Mouse (Mus musculus) neural tube, embryonic 13.5 days (tissue): Measurements from ENCODE around the gene Parp6. TPM values are rescaled to one million over a fixed set of nuclear protein-coding genes. Genes with fewer than 3 reads are reported as not detected.
A peak's percentile ranks its signal among the peaks of the same experiment; 100 is the strongest.

Experiments used
- ATAC-seq: fragments of 200-750 bp; cut with Nextera tagmentation; 2 replicates; pipeline ENCODE4 v1.8.0; 2017; ENCODE audit warnings: low read depth, mild to moderate bottlenecking, moderate TSS enrichment, moderate library complexity
- H3K27ac ChIP-seq: fragments of 300-500 bp; sonication (generic); replicated peaks from 2 replicates; pipeline ENCODE4 v1.5.1; 2015; ENCODE audit warnings: moderate library complexity, mild to moderate bottlenecking, inconsistent platforms
- H3K27me3 ChIP-seq: fragments of 300-500 bp; sonication (generic); 2 replicates; pipeline ENCODE4 v1.6.1; 2015; ENCODE audit warnings: mild to moderate bottlenecking, inconsistent platforms
- H3K36me3 ChIP-seq: fragments of 300-500 bp; sonication (generic); 2 replicates; pipeline ENCODE4 v1.6.1; 2015; ENCODE audit warnings: mild to moderate bottlenecking, inconsistent platforms
- H3K4me1 ChIP-seq: fragments of 300-500 bp; sonication (generic); replicated peaks from 2 replicates; pipeline ENCODE4 v1.6.1; 2015; ENCODE audit warnings: inconsistent platforms
- H3K4me2 ChIP-seq: fragments of 300-500 bp; sonication (generic); 2 replicates; pipeline ENCODE4 v1.6.1; 2015; ENCODE audit warnings: inconsistent platforms, mild to moderate bottlenecking, moderate library complexity
- H3K4me3 ChIP-seq: fragments of 300-500 bp; sonication (generic); 2 replicates; pipeline ENCODE4 v1.5.1; 2015; ENCODE audit warnings: mild to moderate bottlenecking, inconsistent platforms
- H3K9ac ChIP-seq: fragments of 300-500 bp; sonication (generic); 2 replicates; pipeline ENCODE4 v1.6.1; 2015; ENCODE audit warnings: moderate library complexity, mild to moderate bottlenecking, inconsistent platforms
- H3K9me3 ChIP-seq: fragments of 300-500 bp; sonication (generic); 2 replicates; pipeline ENCODE4 v1.6.1; 2016; ENCODE audit warnings: inconsistent platforms
- WGBS: fragments of 180-500 bp; shearing (Covaris S2); methylation state at CpG from one replicate; pipeline ENCODE4 v1.1.7; 2015; 5-methylcytosine and 5-hydroxymethylcytosine counted together
- polyA plus RNA-seq: library from polyadenylated mRNA; unstranded; fragments of >200 nt; fragmentation: Nextera tagmentation; extraction: Ambion mirVana; gene quantifications from 2 replicates; pipeline ENCODE4 v1.2.1, GENCODE M21; 2015

The Parp6 gene
- 189 and 197 TPM in 2 replicates for polyA plus RNA-seq

GRCm38 (mm10) chr9:59616622-59617306, at the start of gene Parp6:
TSS of gene Parp6 (plus strand) at chr9:59617284.
- H3K27ac ChIP-seq: peak within 1 kb of the TSS; percentile 96
- 1% methylated on average over 35 of the region's 36 CpGs for WGBS
- ATAC-seq: peak; percentile 98
- peak within 1 kb of the TSS; percentile 73 for H3K4me2 ChIP-seq
- H3K9me3 ChIP-seq: no peaks in the 10 kb centered on the region
- H3K4me1 ChIP-seq: peaks cover 33% of the 10 kb centered on the region
- H3K9ac ChIP-seq: peak within 1 kb of the TSS; percentile 95
- H3K4me3 ChIP-seq: peak within 1 kb of the TSS; percentile 97
- H3K27me3 ChIP-seq: no peaks in the 10 kb centered on the region
- 0 out of 2 replicates have a peak, but pooled peaks cover 3% of the 10 kb centered on the region for H3K36me3 ChIP-seq

DNA sequence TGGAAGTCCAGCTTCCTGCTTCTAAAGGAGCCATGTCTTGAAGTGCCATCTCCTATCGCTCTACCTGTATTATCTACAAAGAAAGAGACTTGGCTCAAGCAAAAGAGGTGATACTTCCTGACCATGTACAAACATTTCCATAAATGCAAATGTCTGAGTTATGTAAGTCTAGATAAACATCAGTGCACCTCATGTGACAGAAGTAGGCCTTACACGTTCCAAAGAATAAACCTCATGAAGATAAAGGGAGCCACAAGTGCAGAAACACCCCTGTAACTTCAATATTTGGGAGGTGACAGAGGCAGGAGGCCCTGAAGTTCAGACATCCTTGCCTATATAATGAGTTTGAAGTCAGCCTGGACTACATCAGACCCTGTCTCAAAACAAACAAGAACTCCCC, 45.2 kb upstream of the Parp6 start:
- no peak for ATAC-seq
- Histone ChIP-seq H3K4me1 (peaks cover under 1% of the 10 kb centered on the region; the same call in 1 of the 2 replicates), H3K27me3 (peaks cover 20% of the 10 kb centered on the region), H3K27ac (no peak overlapping the region), H3K4me3 (no peak overlapping the region), H3K9me3 (no peaks in the 10 kb centered on the region), H3K9ac (no peak overlapping the region), H3K36me3 (no peaks in the 10 kb centered on the region), H3K4me2 (no peak overlapping the region)
- WGBS: 77% methylated on average over 2 of the region's 2 CpGs

GRCm38 (mm10) chr9:59577401-59577800, 39.7 kb upstream of the Parp6 start:
- Histone ChIP-seq H3K9ac (peak overlapping the region; percentile 39), H3K27me3 (peaks cover 44% of the 10 kb centered on the region), H3K9me3 (no peaks in the 10 kb centered on the region), H3K36me3 (no peaks in the 10 kb centered on the region), H3K27ac (peak overlapping the region; percentile 67), H3K4me3 (peak overlapping the region; percentile 58), H3K4me2 (peak overlapping the region; percentile 68), H3K4me1 (peaks cover 26% of the 10 kb centered on the region)
- WGBS: 11% methylated on average over 13 of the region's 13 CpGs
- no peak for ATAC-seq

- H3K27ac ChIP-seq: peak within 1 kb of the TSS; percentile 70
- peak; percentile 98 for ATAC-seq
- peaks cover 26% of the 10 kb centered on the region for H3K4me1 ChIP-seq
These were observed 39.1 kb upstream of the Parp6 start, which contains the start of gene Celf6 for GRCm38 (mm10) chr9:59577844-59578504. TSS of gene Celf6 (plus strand) at chr9:59577917.

GRCm38 (mm10) chr9:59578505-59578867, 38.6 kb upstream of the Parp6 start:
- Histone ChIP-seq H3K4me1 (peaks cover 26% of the 10 kb centered on the region), H3K4me2 (peak overlapping the region; percentile 68), H3K9me3 (no peaks in the 10 kb centered on the region), H3K27me3 (peaks cover 46% of the 10 kb centered on the region), H3K27ac (peak overlapping the region; percentile 70), H3K36me3 (no peaks in the 10 kb centered on the region), H3K9ac (peak overlapping the region; percentile 75), H3K4me3 (peak overlapping the region; percentile 58)
- ATAC-seq: peak; percentile 56
- 1% methylated on average over 20 of the region's 20 CpGs for WGBS

More at GRCm38 (mm10) chr9:59577844-59578504, 39.1 kb upstream of the Parp6 start, which contains the start of gene Celf6:
- Histone ChIP-seq H3K4me3 (peak within 1 kb of the TSS; percentile 58), H3K9me3 (no peaks in the 10 kb centered on the region), H3K4me2 (peak within 1 kb of the TSS; percentile 68), H3K36me3 (no peaks in the 10 kb centered on the region), H3K9ac (peak within 1 kb of the TSS; percentile 75), H3K27me3 (peaks cover 46% of the 10 kb centered on the region)
- WGBS: under 1% methylated on average over 54 of the region's 61 CpGs

DNA sequence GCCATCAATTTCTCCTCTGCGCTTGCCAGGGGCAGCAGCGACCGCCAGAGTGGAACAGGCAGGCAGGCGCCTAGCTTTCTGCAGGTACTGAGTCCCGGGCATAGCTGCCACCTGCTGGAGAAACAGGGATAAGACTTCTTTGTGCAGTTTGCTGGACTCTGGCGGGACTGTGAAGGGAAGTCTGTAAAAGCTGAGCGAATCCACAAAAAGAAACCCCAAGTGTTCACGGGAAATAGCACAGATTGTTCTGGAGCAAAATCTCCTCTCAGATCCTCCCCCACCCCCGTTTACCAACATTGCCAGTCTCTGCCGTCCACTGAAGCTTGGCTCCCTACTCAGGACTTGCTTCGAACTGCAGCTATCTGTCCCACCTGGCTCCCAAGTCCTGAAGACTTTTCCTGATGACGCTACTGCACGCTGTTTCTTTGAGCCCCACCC, 32.2 kb upstream of the Parp6 start:
- no peaks in the 10 kb centered on the region for H3K36me3 ChIP-seq
- peak overlapping the region; percentile 17 for H3K4me3 ChIP-seq
- peaks cover 31% of the 10 kb centered on the region for H3K4me1 ChIP-seq
- no peak overlapping the region for H3K27ac ChIP-seq
- WGBS: 6% methylated on average over 13 of the region's 13 CpGs
- peaks cover 33% of the 10 kb centered on the region for H3K27me3 ChIP-seq
- 0 out of 2 replicates have a peak overlapping the region, but pooled peaks have one; percentile 31 for H3K9ac ChIP-seq
- H3K4me2 ChIP-seq: peak overlapping the region; percentile 43
- peak; percentile 32; the same call in 1 of the 2 replicates for ATAC-seq
- no peaks in the 10 kb centered on the region for H3K9me3 ChIP-seq

DNA sequence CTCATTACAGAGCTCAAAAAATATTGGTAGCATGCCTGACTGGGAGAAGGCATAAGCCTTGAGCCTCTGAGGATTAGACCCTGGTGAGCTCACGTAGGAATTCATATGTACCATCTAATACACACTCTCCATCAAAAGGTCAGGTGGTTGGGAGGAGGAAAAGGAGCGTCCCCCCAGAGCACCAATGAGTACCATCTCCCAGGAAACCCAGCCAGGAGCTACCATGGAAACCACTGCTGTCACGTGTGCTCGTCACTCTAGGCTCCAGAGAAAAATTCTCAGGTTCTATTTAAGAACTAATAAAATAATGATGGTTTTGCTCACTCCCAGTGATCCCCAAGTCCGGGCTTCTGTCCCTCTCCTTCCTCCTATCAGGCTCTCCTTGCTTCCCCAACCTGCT, 28.8 kb upstream of the Parp6 start:
- H3K4me2 ChIP-seq: peak overlapping the region; percentile 46
- H3K36me3 ChIP-seq: no peaks in the 10 kb centered on the region
- peak overlapping the region; percentile 73 for H3K27ac ChIP-seq
- peaks cover 32% of the 10 kb centered on the region for H3K4me1 ChIP-seq
- H3K9ac ChIP-seq: no peak overlapping the region
- peak; percentile 32; the same call in 1 of the 2 replicates for ATAC-seq
- no peak overlapping the region for H3K4me3 ChIP-seq
- WGBS: 55% methylated on average over 5 of the region's 5 CpGs
- peaks cover 25% of the 10 kb centered on the region for H3K27me3 ChIP-seq
- no peaks in the 10 kb centered on the region for H3K9me3 ChIP-seq

- ATAC-seq: peak; percentile 81
- peak overlapping the region; percentile 46 for H3K4me2 ChIP-seq
- no peaks in the 10 kb centered on the region for H3K36me3 ChIP-seq
- H3K4me3 ChIP-seq: 0 out of 2 replicates have a peak overlapping the region, but pooled peaks have one; percentile 7
- peaks cover 32% of the 10 kb centered on the region for H3K4me1 ChIP-seq
- H3K27ac ChIP-seq: peak overlapping the region; percentile 73
- no peak overlapping the region for H3K9ac ChIP-seq
- H3K27me3 ChIP-seq: peaks cover 25% of the 10 kb centered on the region
- WGBS: 28% methylated on average over 12 of the region's 12 CpGs
- H3K9me3 ChIP-seq: no peaks in the 10 kb centered on the region
These were observed 28.1 kb upstream of the Parp6 start for GRCm38 (mm10) chr9:59588710-59589671.

DNA sequence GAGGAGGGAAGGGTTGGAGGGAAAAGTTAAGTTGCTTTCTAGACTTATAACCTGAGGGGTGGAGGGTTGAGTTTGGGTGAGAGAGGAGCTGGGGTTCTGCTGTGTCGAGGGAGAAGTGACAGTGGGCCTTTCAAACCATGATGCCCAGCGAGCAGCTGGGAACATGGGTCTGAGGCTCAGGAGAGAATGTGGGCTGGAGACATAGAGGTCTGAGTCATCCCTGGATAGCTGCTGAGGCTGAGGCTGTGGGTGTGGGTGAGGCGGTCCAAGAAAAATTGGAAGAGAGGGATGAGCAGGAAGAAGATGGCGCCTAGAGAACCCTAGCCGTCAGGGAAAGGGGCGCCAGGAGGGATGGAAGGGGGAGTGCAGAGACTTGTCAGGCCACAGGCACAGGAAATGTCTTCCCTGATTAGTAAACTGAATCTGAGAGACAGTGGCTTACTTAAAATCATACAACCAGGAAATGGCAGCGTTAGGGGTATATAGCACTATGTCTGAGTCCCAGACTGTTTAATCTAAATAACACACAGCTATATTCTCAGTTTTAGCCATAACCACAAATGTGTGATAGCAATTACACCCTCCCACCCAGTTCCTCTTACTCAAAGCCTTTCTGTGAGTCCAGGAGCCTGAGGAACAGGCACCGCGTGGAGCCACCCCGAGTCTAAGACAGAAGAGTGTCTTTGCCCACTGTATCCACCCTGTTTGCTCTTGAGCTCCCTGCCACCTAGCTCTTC, 27.2 kb upstream of the Parp6 start:
- H3K4me3 ChIP-seq: no peak overlapping the region

GRCm38 (mm10) chr9:59601661-59602060, 15.4 kb upstream of the Parp6 start:
- no peak for ATAC-seq

More for the DNA sequence above, 27.2 kb upstream of the Parp6 start:
- 78% methylated on average over 10 of the region's 10 CpGs for WGBS
- H3K9me3 ChIP-seq: no peaks in the 10 kb centered on the region
- peaks cover 29% of the 10 kb centered on the region for H3K4me1 ChIP-seq
- no peaks in the 10 kb centered on the region for H3K36me3 ChIP-seq
- peaks cover 25% of the 10 kb centered on the region for H3K27me3 ChIP-seq
- H3K4me2 ChIP-seq: peak overlapping the region; percentile 46; the same call in 1 of the 2 replicates
- no peak for ATAC-seq
- H3K9ac ChIP-seq: no peak overlapping the region
- no peak overlapping the region for H3K27ac ChIP-seq

DNA sequence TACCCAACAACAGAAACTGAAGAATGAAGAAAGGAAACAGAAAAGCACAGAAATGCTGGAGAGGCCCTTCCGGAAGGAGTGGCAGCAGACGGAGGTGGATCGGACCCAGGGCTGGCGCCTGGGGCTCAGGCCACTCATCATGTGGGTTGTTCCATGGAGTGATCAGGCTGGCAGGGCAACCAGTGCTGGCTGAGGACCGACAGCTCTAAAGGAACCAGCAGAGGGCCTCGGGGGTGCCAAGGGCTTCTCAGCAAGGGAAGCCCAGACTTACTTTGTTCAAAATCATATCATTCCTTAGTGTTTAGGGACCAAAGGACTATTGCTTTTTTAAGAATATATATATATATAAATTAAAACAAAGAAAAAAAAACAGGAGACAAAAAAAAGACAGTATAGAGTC, 11.1 kb upstream of the Parp6 start:
- Histone ChIP-seq H3K4me2 (no peak overlapping the region), H3K4me1 (no peaks in the 10 kb centered on the region), H3K27ac (no peak overlapping the region), H3K9me3 (no peaks in the 10 kb centered on the region), H3K9ac (no peak overlapping the region), H3K27me3 (peaks cover 6% of the 10 kb centered on the region), H3K4me3 (no peak overlapping the region), H3K36me3 (0 out of 2 replicates have a peak, but pooled peaks cover 28% of the 10 kb centered on the region)
- WGBS: 65% methylated on average over 6 of the region's 6 CpGs
- no peak for ATAC-seq

More at GRCm38 (mm10) chr9:59601661-59602060, 15.4 kb upstream of the Parp6 start:
- Histone ChIP-seq H3K27ac (no peak overlapping the region), H3K27me3 (peaks cover 6% of the 10 kb centered on the region), H3K9ac (no peak overlapping the region), H3K36me3 (0 out of 2 replicates have a peak, but pooled peaks cover 22% of the 10 kb centered on the region), H3K4me2 (no peak overlapping the region), H3K4me3 (no peak overlapping the region), H3K9me3 (no peaks in the 10 kb centered on the region), H3K4me1 (no peaks in the 10 kb centered on the region)
- WGBS: 87% methylated on average over 8 of the region's 8 CpGs
